Mouse (Mus musculus) lung, postnatal 0 days (tissue): ENCODE data around the gene Mpped2.

Experiments
- CTCF ChIP-seq: IDR thresholded peaks from 2 replicates; pipeline ENCODE4 v1.5.1; 2016; ENCODE audit warnings: antibody characterized with exemption, mild to moderate bottlenecking
- EP300 ChIP-seq: IDR thresholded peaks from 2 replicates; pipeline ENCODE4 v1.6.1; 2016; ENCODE audit warnings: antibody characterized with exemption, mild to moderate bottlenecking, control low read depth

GRCm38 (mm10) chr2:106828573-106829310, 135.7 kb downstream of the Mpped2 start:
- TF ChIP-seq CTCF: no peak
- TF ChIP-seq EP300: no peak
